24 mouse cellular contexts compared by ENCODE assay signal in the genomic region with DNA sequence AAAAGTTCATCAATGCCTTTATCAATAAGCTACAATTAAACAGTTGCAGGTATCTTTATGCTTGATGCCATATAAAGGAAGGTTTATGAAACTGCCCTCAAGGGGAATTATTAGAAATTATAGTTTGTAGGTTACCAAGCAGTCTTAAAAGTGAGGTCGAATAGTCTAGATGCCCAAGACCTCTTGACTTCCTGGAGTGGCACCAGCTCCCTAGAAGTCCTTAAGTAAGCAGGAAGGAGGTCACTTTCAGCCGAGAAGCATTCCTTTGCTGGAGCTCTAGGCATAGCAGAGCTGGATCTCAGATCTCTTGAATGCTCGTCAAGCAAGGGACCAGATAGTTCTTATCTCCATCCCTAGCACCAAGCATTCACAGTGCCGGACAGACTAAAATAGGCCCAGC. TPM values are rescaled to one million over a fixed set of nuclear protein-coding genes. Genes with fewer than 3 reads are reported as not detected.
DNase-seq lines count a peak whose midpoint lies in the region; ATAC-seq and TF ChIP-seq lines count a peak whose summit lies in the region.
"Had no signal": no experiment of that assay in that cellular context is flagged by ENCODE, and none has a peak within 500 bp of the region (broad histone marks: within the 10 kb centered on the region; RNA-seq: fewer than 3 reads in every experiment).

No protein-coding gene starts in this region.

- no peak for DNase-seq in heart, postnatal 36 days
- DNase-seq in stomach, postnatal 0 days (ENCODE audit: low spot score): no peak
- DNase-seq in lung, postnatal 25 days (ENCODE audit: low spot score): peak; percentile 64
- no peak for DNase-seq in urinary bladder, adult 18-20 months (ENCODE audit: low spot score in 2 of 2)
- no peak for DNase-seq in ovary, adult 18-20 months (ENCODE audit: low spot score)
- DNase-seq: adrenal gland, postnatal 10 days; cerebellum, adult 11 months; embryo, embryonic 11 days; kidney, adult 9 months; kidney, postnatal 25 days; liver; right cerebral cortex, postnatal 14 days; thymus, postnatal 14 days had no signal

- no peak for TF ChIP-seq EP300 in stomach, postnatal 0 days (optimal IDR thresholded peaks at IDR 0.05)

- no peak for ATAC-seq in heart, embryonic 13.5 days (ENCODE audit: extremely low read depth, insufficient number of reproducible peaks, low FRiP score, low TSS enrichment)
- no peak for ATAC-seq in stomach, embryonic 15.5 days (ENCODE audit: insufficient read depth, low FRiP score, low read depth)
- no peak for ATAC-seq in stomach, postnatal 0 days (ENCODE audit: low FRiP score, low TSS enrichment)
- ATAC-seq: forebrain, embryonic 15.5 days; hindbrain, postnatal 0 days; Patski had no signal

- no peaks in the 10 kb centered on the region for H3K9me3 ChIP-seq in heart, embryonic 13.5 days
- no peaks in the 10 kb centered on the region for H3K9me3 ChIP-seq in stomach, embryonic 15.5 days
- H3K9me3 ChIP-seq in stomach, postnatal 0 days (ENCODE audit: control insufficient read depth, low read length): no peaks in the 10 kb centered on the region
- H3K9me3 ChIP-seq: embryonic facial prominence, embryonic 12.5 days; forebrain, embryonic 10.5 days; forebrain, embryonic 15.5 days; lung, embryonic 15.5 days; midbrain, embryonic 10.5 days; neural tube, embryonic 13.5 days had no signal

- H3K27me3 ChIP-seq in heart, embryonic 13.5 days (replicated peaks): no peaks in the 10 kb centered on the region
- no peaks in the 10 kb centered on the region for H3K27me3 ChIP-seq in stomach, embryonic 15.5 days (replicated peaks)
- no peaks in the 10 kb centered on the region for H3K27me3 ChIP-seq in stomach, postnatal 0 days (ENCODE audit: control insufficient read depth, insufficient read depth, low read length)
- H3K27me3 ChIP-seq: embryonic facial prominence, embryonic 12.5 days; forebrain, embryonic 15.5 days; lung, embryonic 15.5 days; neural tube, embryonic 13.5 days; Patski had no signal

- WGBS in heart, embryonic 13.5 days: 32% methylated on average over 4 of the region's 4 CpGs
- WGBS in stomach, embryonic 15.5 days: 77% methylated on average over 4 of the region's 4 CpGs
- 75% methylated on average over 4 of the region's 4 CpGs for WGBS in stomach, postnatal 0 days

- no peak overlapping the region for H3K4me3 ChIP-seq in heart, embryonic 13.5 days
- no peak overlapping the region for H3K4me3 ChIP-seq in stomach, embryonic 15.5 days (replicated peaks)
- H3K4me3 ChIP-seq in stomach, postnatal 0 days (ENCODE audit: low read depth, low read length): no peak overlapping the region
- H3K4me3 ChIP-seq: embryonic facial prominence, embryonic 12.5 days; forebrain, embryonic 10.5 days; forebrain, embryonic 15.5 days; lung, embryonic 15.5 days; midbrain, embryonic 10.5 days; neural tube, embryonic 13.5 days had no signal

- H3K4me2 ChIP-seq in heart, embryonic 13.5 days: no peak overlapping the region
- no peak overlapping the region for H3K4me2 ChIP-seq in stomach, embryonic 15.5 days
- no peak overlapping the region for H3K4me2 ChIP-seq in stomach, postnatal 0 days (replicated peaks; ENCODE audit: low read depth)
- H3K4me2 ChIP-seq: embryonic facial prominence, embryonic 12.5 days; forebrain, embryonic 15.5 days; lung, embryonic 15.5 days; neural tube, embryonic 13.5 days had no signal

- no peak for TF ChIP-seq CTCF in stomach, postnatal 0 days (IDR thresholded peaks at IDR 0.05; ENCODE audit: low read depth)

- H3K4me1 ChIP-seq in heart, embryonic 13.5 days: peaks cover 52% of the 10 kb centered on the region
- H3K4me1 ChIP-seq in stomach, embryonic 15.5 days: peaks cover 8% of the 10 kb centered on the region; the same call in 1 of the 2 replicates
- H3K4me1 ChIP-seq in stomach, postnatal 0 days (replicated peaks; ENCODE audit: control insufficient read depth, insufficient read depth): 0 out of 2 replicates have a peak, but pooled peaks cover 3% of the 10 kb centered on the region
- H3K4me1 ChIP-seq: forebrain, embryonic 15.5 days; lung, embryonic 15.5 days; neural tube, embryonic 13.5 days had no signal

- H3K27ac ChIP-seq in heart, embryonic 13.5 days (replicated peaks): peak overlapping the region; percentile 26; the same call in 1 of the 2 replicates
- H3K27ac ChIP-seq in stomach, embryonic 15.5 days: peak overlapping the region; percentile 5; the same call in 1 of the 2 replicates
- no peak overlapping the region for H3K27ac ChIP-seq in stomach, postnatal 0 days (replicated peaks)
- H3K27ac ChIP-seq: embryonic facial prominence, embryonic 12.5 days; forebrain, embryonic 10.5 days; forebrain, embryonic 15.5 days; hindbrain, postnatal 0 days; liver, embryonic 14.5 days; lung, embryonic 15.5 days; midbrain, embryonic 10.5 days; neural tube, embryonic 13.5 days had no signal

- intact Hi-C loops in heart, postnatal 36 days (cut with DNase I): no loop called here

- peaks cover 4% of the 10 kb centered on the region; the same call in 1 of the 2 replicates for H3K36me3 ChIP-seq in heart, embryonic 13.5 days
- H3K36me3 ChIP-seq in stomach, embryonic 15.5 days: no peaks in the 10 kb centered on the region
- no peaks in the 10 kb centered on the region for H3K36me3 ChIP-seq in stomach, postnatal 0 days (ENCODE audit: control insufficient read depth, insufficient read depth, low read length)
- H3K36me3 ChIP-seq: embryonic facial prominence, embryonic 12.5 days; forebrain, embryonic 10.5 days; forebrain, embryonic 15.5 days; lung, embryonic 15.5 days; midbrain, embryonic 10.5 days; neural tube, embryonic 13.5 days had no signal

- H3K9ac ChIP-seq in heart, embryonic 13.5 days: no peak overlapping the region
- H3K9ac ChIP-seq in stomach, embryonic 15.5 days: no peak overlapping the region
- H3K9ac ChIP-seq in stomach, postnatal 0 days (ENCODE audit: low read length): no peak overlapping the region
- H3K9ac ChIP-seq: embryonic facial prominence, embryonic 12.5 days; forebrain, embryonic 15.5 days; liver, embryonic 14.5 days; lung, embryonic 15.5 days; neural tube, embryonic 13.5 days had no signal

RNA-seq across cellular contexts. Expression of a gene that starts 58.6 kb away (rescaled TPM):
- 10.0 and 10.4 TPM in 2 replicates for polyA plus RNA-seq in heart, embryonic 13.5 days (2015; fragmentation: Nextera tagmentation; extraction: Ambion mirVana)
- 1 to 10 TPM; 6.3 to 7.7 TPM for total RNA-seq in heart, postnatal 36 days (2021)
- polyA plus RNA-seq in stomach, embryonic 15.5 days (2015; fragmentation: Nextera tagmentation; extraction: Ambion mirVana): 12.9 and 13.4 TPM in 2 replicates
- polyA plus RNA-seq in stomach, postnatal 0 days (2015; fragmentation: Nextera tagmentation; extraction: Ambion mirVana): 17.6 and 18.2 TPM in 2 replicates
